Mouse (Mus musculus) heart, embryonic 10.5 days (tissue): ENCODE measurements at regions not wholly inside any gene's neighbourhood (a gene's known extent, or its start where the extent isn't known, plus 50 kb on each side); places are given as distances from the start of the nearest gene placed in this dataset.

ENCODE experiments used
- DNase-seq: peaks from one replicate; pipeline ENCODE4 v3.0.0-alpha.2; 2017; ENCODE audit warnings: low spot score
- H3K27ac ChIP-seq: fragments of 300-500 bp; sonication (generic); 2 replicates; pipeline ENCODE4 v1.5.1; 2016; ENCODE audit warnings: mild to moderate bottlenecking
- H3K27me3 ChIP-seq: fragments of 300-500 bp; sonication (generic); 2 replicates; pipeline ENCODE4 v1.6.1; 2016; ENCODE audit warnings: mild to moderate bottlenecking; ENCODE audit not compliant: poor library complexity, insufficient read depth, severe bottlenecking
- H3K36me3 ChIP-seq: fragments of 300-500 bp; sonication (generic); 2 replicates; pipeline ENCODE4 v1.6.1; 2016; ENCODE audit warnings: mild to moderate bottlenecking, moderate library complexity
- H3K4me1 ChIP-seq: fragments of 300-500 bp; sonication (generic); 2 replicates; pipeline ENCODE4 v1.6.1; 2016; ENCODE audit warnings: mild to moderate bottlenecking
- H3K4me3 ChIP-seq: fragments of 300-500 bp; sonication (generic); 2 replicates; pipeline ENCODE4 v1.5.1; 2016; ENCODE audit warnings: mild to moderate bottlenecking, moderate library complexity
- H3K9me3 ChIP-seq: fragments of 300-500 bp; sonication (generic); 2 replicates; pipeline ENCODE4 v1.6.1; 2016; ENCODE audit warnings: mild to moderate bottlenecking, moderate library complexity
- WGBS: fragments of 180-500 bp; shearing (Covaris S2); methylation state at CpG from one replicate; pipeline ENCODE4 v1.1.7; 2016; 5-methylcytosine and 5-hydroxymethylcytosine counted together

DNA sequence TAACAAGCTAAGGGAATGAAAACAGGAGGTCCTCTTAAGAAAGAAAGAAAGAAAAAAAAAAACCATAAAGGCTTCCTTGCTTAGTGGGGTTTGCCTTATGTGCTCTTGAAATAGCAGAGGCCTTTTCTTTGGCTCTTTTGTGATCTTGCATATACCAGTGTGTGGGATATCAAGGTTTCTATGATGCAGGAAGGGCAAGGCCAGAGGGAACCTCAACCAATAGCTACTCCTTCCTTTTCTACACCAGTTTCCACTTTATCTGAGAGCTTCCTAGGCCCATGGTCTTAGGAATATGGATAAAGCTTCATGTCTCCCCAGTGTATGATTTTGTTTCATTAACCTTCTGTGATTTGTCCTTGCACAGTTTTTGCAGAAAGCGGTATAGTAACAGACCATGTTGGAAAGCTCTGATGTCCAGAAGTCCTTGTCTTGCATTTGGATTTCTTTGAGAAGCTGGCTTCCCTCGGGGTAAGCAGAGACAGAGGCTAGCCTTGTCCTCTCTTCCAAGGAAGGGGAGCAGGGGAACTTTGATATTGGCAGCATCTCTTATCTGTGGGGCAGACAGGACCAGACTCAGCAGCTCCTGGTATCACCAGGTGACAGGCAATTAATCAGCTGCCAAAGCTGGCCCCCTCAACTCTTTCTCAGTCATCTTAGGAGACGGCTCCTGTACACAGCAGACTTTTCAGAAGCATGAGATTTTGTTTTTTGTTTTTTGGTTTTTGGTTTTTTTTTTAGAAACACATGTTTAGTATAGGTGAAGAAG is 95.7 kb upstream of the Gpr139 start:
- H3K9me3 ChIP-seq = no peaks in the 10 kb centered on the region
- H3K27me3 ChIP-seq = no peaks in the 10 kb centered on the region
- no peak for DNase-seq
- no peaks in the 10 kb centered on the region for H3K36me3 ChIP-seq
- H3K4me3 ChIP-seq = no peak overlapping the region
- WGBS = 41% methylated on average over 3 of the region's 3 CpGs
- H3K4me1 ChIP-seq = no peaks in the 10 kb centered on the region
- no peak overlapping the region for H3K27ac ChIP-seq

DNA sequence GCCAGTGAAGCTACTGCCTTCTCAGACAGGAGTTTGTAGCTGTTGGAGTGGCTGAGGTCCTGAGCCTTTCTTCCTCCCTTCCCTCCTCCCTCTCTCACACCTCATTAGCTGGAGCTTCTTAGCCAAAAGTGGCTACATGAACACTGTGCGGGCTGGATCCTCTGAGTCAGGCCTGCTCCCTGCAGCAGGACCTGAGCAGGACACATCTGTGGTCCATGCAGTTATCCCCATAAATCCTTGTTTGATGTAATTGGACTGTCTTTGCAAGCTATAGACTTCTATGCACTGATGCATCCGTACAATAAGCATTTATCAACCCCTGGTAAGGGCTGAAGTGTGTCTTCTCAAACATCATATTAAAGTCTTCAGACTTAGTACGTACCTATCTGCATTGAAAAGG is 88.2 kb upstream of the Gpr139 start:
- no peaks in the 10 kb centered on the region for H3K9me3 ChIP-seq
- no peaks in the 10 kb centered on the region for H3K36me3 ChIP-seq
- H3K4me1 ChIP-seq = no peaks in the 10 kb centered on the region
- 77% methylated on average over 3 of the region's 3 CpGs for WGBS
- DNase-seq = peak; percentile 52
- H3K27me3 ChIP-seq = no peaks in the 10 kb centered on the region
- H3K27ac ChIP-seq = no peak overlapping the region
- H3K4me3 ChIP-seq = no peak overlapping the region

DNA sequence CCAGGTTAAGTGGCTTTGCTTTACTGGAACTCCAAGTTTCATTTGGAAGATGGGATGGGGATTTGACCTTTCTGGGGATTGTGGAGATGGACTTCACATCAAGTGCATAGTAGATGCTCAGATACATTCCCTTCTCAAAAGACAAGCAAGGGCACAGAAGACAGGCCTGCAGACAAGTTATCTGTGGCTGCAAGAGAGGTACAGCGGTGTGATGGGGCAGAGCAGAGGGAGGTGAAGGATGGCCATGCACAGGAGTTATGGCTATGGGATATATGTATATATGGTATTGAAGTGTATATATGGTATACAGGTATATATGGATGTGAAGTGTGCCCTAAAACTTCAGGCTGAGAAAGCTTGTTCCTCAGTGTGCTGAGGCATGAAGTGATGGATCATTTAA is 87.0 kb upstream of the Gpr139 start:
- no peak overlapping the region for H3K27ac ChIP-seq
- H3K27me3 ChIP-seq = no peaks in the 10 kb centered on the region
- no peaks in the 10 kb centered on the region for H3K4me1 ChIP-seq
- H3K36me3 ChIP-seq = no peaks in the 10 kb centered on the region
- no peak overlapping the region for H3K4me3 ChIP-seq
- WGBS = 78% methylated on average over 1 of the region's 1 CpGs
- DNase-seq = no peak
- no peaks in the 10 kb centered on the region for H3K9me3 ChIP-seq

DNA sequence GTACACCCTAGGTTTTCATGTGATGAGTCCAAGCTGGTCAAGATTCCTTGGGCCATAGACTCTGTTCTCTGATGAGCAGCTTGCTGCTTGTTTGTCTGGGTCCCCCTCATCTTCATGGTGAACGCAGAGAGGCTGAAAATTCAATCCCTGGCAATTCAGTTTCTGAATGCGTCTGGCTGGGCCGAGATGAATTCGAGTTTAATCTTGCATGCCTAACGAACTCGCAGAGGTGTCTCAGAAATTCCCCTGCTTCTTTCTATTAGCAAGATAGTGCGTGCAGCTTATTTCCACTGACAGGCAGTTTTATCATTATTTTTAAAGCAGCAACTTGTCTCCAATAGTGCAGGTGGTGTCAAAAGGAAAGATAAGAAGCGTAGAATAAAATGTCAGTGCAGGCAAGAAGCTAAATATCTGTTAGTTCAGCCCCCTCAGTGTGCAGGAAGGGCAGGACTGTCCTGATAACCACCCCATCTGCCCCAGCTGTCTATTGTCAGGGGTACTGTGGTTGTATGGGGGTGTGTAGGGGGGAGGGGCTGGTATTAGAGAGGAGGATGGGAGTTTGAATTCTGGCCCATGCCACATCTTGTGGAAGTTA is 86.5 kb upstream of the Gpr139 start:
- H3K27ac ChIP-seq = no peak overlapping the region
- WGBS = 58% methylated on average over 8 of the region's 8 CpGs

DNA sequence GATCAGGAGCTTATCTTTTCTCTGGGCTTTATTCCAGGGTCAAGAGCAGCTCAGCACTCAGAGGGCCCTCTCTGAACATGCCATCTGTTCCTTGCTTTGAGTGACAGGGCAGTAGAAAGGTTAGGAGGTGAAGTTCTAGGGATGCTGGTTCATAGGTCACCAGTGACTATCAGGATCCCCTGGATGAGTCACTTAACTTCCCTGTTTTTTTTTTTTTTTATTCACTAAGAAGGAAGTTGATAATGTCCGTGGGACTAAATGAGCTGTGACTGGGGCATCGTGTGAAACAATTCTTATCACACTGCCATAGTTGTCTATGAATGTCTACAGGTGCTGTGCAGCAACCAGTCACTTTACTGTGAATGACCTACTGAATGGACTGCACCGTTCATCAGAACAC is 73.8 kb upstream of the Gpr139 start:
- DNase-seq = no peak
- Histone ChIP-seq H3K36me3 (no peaks in the 10 kb centered on the region), H3K27ac (no peak overlapping the region), H3K4me3 (no peak overlapping the region), H3K4me1 (no peaks in the 10 kb centered on the region), H3K27me3 (no peaks in the 10 kb centered on the region), H3K9me3 (no peaks in the 10 kb centered on the region)
- WGBS = 57% methylated on average over 3 of the region's 3 CpGs

More for the DNA sequence above, 86.5 kb upstream of the Gpr139 start:
- H3K4me3 ChIP-seq = no peak overlapping the region
- H3K27me3 ChIP-seq = no peaks in the 10 kb centered on the region
- no peaks in the 10 kb centered on the region for H3K9me3 ChIP-seq
- peak; percentile 65 for DNase-seq
- no peaks in the 10 kb centered on the region for H3K4me1 ChIP-seq
- no peaks in the 10 kb centered on the region for H3K36me3 ChIP-seq

DNA sequence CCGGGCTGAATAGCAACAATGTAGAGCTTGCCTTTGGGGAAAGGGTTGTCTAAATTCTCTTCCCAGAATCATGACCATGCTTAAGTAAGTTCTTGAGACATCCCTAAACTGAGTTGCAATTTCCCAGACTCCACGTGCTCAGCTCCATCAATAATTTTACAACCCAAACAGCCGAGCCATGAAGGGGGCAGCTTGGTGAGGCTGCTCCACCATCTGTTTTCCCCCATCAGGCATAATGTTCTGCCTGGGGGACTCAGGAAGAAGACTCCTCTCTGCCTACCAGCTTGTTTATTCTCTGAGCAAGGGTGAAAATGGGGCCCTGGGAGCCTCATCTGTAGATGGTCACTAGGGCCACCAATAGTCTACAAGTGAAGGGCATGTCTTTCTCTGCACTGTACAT is 72.5 kb upstream of the Gpr139 start:
- no peaks in the 10 kb centered on the region for H3K27me3 ChIP-seq
- no peak overlapping the region for H3K4me3 ChIP-seq
- 82% methylated on average over 3 of the region's 3 CpGs for WGBS
- no peak overlapping the region for H3K27ac ChIP-seq
- H3K4me1 ChIP-seq = no peaks in the 10 kb centered on the region
- no peaks in the 10 kb centered on the region for H3K36me3 ChIP-seq
- no peaks in the 10 kb centered on the region for H3K9me3 ChIP-seq
- no peak for DNase-seq

DNA sequence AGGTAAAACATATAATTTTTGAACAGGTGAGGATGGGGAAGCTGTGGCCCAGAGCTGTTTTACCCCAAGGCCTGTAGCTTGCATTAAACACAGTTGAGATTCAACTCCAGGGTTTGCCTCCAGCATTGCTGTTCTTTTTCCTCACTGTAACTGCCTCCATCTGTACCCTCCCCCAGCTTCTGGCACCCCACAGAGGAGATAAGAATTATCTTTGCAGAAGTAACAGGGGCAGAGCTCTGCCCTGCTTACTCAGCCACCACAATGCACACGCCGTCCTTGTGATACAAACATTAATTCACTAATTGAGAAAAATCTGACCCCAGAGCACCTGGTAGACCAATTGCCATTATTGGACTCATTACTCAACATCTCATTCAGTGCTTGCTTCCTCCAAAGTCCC is 68.3 kb upstream of the Gpr139 start:
- H3K4me3 ChIP-seq = no peak overlapping the region
- no peak overlapping the region for H3K27ac ChIP-seq
- no peaks in the 10 kb centered on the region for H3K4me1 ChIP-seq
- H3K27me3 ChIP-seq = no peaks in the 10 kb centered on the region
- H3K36me3 ChIP-seq = no peaks in the 10 kb centered on the region
- DNase-seq = no peak
- WGBS = 14% methylated on average over 2 of the region's 2 CpGs
- no peaks in the 10 kb centered on the region for H3K9me3 ChIP-seq

DNA sequence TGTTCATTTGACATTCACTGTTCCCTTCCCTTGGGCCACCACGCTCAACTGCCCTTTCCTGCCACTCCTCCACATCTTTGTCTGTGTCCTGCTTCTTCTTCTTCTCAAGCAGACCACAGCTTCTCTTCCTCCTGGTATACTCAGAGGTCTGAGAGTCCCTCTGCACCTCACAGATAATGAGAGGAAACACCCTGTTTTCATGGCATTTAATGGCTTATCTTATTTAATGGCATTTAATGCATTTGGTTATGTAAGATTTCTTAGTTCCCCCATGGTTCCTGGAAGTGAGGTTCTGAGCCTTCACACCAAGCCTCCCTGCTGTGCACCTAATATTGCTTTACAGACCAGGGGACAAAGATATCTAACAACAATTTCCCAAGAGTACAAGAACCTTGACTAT is 67.3 kb upstream of the Gpr139 start:
- WGBS = 71% methylated on average over 1 of the region's 1 CpGs
- H3K4me3 ChIP-seq = no peak overlapping the region
- H3K4me1 ChIP-seq = no peaks in the 10 kb centered on the region
- DNase-seq = no peak
- no peaks in the 10 kb centered on the region for H3K27me3 ChIP-seq
- no peaks in the 10 kb centered on the region for H3K9me3 ChIP-seq
- H3K36me3 ChIP-seq = no peaks in the 10 kb centered on the region
- H3K27ac ChIP-seq = no peak overlapping the region

DNA sequence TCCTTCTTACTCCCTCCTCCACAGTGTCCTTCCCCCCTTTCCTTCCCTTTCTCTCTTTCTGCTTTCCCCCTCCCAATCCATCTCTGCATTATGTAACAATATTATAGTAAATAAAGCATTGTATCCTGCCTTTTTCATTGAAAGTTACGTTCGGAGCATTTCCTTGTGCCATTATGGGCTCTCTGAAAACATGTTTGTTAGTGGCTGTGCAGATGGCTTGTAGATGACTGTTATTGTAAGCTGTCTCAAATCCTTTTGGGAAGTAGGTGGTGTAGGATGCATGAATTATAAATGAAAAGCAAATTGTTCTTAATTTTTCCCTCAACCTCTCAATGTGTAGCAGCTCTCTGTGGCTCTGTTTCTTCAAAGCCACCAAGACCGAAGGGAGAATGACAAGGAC is 66.0 kb upstream of the Gpr139 start:
- Histone ChIP-seq H3K36me3 (no peaks in the 10 kb centered on the region), H3K4me1 (no peaks in the 10 kb centered on the region), H3K27ac (no peak overlapping the region), H3K27me3 (no peaks in the 10 kb centered on the region), H3K4me3 (no peak overlapping the region), H3K9me3 (no peaks in the 10 kb centered on the region)
- DNase-seq = no peak
- 88% methylated on average over 3 of the region's 3 CpGs for WGBS

DNA sequence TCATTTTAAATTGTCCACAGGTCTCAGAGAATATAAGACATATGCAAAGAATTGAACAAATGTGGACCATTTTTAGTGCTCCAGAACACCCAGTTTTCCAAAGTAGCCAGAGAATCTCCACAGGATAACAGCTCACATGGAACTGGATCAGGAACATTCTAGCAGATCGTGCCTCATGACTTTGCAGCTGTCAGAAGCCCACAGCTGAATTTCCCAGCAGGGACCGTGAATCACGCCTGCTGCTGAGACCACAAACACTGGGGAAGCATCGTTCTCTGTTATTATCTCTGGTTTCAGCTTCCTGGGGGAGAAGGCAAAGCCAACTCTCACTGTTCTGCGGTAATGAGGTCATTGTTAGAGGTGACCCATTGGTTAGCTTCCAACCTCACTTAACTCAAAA is 60.4 kb upstream of the Gpr139 start:
- WGBS = 57% methylated on average over 5 of the region's 5 CpGs
- no peaks in the 10 kb centered on the region for H3K9me3 ChIP-seq
- no peak for DNase-seq
- H3K36me3 ChIP-seq = no peaks in the 10 kb centered on the region
- H3K27ac ChIP-seq = no peak overlapping the region
- H3K4me3 ChIP-seq = no peak overlapping the region
- no peaks in the 10 kb centered on the region for H3K27me3 ChIP-seq
- no peaks in the 10 kb centered on the region for H3K4me1 ChIP-seq

DNA sequence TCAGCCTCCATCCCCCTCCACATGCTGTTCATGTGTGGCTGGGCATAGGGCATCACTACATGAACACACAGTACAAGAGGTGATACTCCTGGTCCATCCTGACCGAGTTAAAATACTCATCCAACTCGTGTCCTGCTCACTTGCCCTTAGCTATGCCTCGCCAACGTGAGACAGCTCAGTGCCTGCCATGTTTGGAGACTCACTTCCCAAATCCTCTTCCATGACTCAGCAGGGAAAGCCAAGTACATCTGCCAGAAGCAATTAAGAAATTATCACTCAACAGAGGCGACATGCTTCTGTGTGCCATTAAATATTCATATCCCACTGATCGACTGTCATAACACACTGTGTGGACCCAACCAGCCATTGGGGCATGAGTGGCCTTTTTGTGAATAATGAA is 51.9 kb upstream of the Gpr139 start:
- 71% methylated on average over 6 of the region's 6 CpGs for WGBS
- no peaks in the 10 kb centered on the region for H3K27me3 ChIP-seq
- DNase-seq = no peak
- H3K4me1 ChIP-seq = no peaks in the 10 kb centered on the region
- no peak overlapping the region for H3K27ac ChIP-seq
- no peaks in the 10 kb centered on the region for H3K9me3 ChIP-seq
- no peaks in the 10 kb centered on the region for H3K36me3 ChIP-seq
- no peak overlapping the region for H3K4me3 ChIP-seq
